Mouse (Mus musculus) layer of hippocampus, adult 18-20 months (tissue): ENCODE measurements around the gene Hbp1. TPM values are rescaled to one million over a fixed set of nuclear protein-coding genes. Genes with fewer than 3 reads are reported as not detected.
A peak's percentile ranks its signal among the peaks of the same experiment; 100 is the strongest.

Experiments
- DNase-seq, 2 experiments: peaks; one replicate each; pipeline ENCODE4 v3.0.0; 2022; ENCODE audit warnings: low spot score in 2 of 2
- long read RNA-seq: library from polyadenylated mRNA; stranded (forward); transcript quantifications from one replicate; pipeline ENCODE4 v2.0.0, GENCODE M21; 2021
- total RNA-seq, 2 experiments: library from RNA; stranded (reverse); gene quantifications; 2 replicates each; pipeline ENCODE4 v1.2.3; 2021

The Hbp1 gene
- 10 to 100 TPM; 25.6 to 25.8 TPM for total RNA-seq
- long read RNA-seq, transcript Hbp1-202 (11 exons, 3,142 nt): major isoform, 12 of 17 reads
- long read RNA-seq, partial matches to known transcripts: 1 of 17 reads
- long read RNA-seq, other reads (novel, unspliced or antisense): 3 of 17 reads

DNA sequence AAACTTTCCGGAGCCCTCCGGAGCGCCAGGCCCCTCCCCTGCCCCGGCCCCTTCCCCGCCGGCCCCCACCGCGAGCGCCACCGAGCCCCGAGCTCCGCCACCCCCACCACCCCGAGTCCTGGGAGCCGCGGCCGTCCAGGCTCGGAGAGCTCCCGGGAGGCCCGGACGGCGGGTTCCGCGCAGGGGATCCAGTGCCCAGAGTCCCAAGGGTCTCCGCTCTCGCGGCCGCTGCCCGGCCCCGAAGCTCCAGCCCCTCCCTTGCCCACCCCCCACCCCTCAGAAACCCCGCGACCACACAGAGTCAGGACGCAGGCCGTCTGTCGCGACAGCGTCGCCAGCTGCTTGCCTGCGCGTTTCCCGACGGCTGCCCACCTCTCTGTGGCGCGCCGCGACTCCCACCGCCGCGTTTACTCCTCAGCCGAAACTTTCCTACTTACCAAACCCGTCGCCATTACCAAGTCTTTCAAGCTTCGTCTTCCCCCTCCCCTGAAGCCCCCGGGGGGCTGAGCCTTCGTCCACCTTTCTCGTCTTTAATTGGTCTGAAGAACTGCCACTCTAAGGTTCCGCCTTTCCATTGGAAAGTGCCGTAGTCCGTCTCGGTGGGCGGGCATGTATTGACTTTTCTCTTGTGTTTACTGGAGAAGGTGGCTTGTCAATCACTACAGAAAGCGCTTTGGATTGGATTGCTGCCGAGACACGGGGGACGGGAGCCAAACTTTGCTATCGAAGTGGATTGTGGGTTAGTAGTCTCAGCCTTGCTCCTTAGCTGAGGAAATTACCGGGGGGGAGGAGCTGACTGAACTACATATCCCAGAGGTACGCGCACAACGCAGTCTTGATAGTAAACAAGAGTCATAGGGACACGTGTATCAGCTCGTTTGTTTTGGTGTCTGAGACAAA is at the start of gene Hbp1:
TSS of gene Hbp1 (minus strand) at position 777 of the 900 bp plus-strand sequence.
- peak; percentile 100 for DNase-seq

DNA sequence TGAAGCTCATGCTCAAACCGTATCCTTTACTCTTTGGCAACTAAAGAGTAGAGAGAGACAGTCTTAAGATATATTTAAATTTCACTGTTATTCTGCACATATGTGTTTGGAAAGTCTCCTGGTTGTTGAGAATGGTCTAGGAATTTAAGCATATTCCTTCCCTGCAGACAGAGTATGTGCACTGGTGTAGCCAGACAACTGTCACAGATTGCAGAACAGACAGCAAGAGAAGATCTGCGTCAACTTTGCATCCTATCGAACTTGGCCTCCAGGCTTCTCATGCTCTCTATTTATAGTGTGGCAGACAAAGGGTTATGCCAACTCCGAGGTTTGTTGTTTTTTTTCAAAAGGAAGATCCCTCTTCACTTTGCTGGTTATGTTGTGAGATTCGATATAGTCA is 48.4 kb upstream of the Hbp1 start:
- DNase-seq: peak in 1 of 2 experiments; percentile 45

DNA sequence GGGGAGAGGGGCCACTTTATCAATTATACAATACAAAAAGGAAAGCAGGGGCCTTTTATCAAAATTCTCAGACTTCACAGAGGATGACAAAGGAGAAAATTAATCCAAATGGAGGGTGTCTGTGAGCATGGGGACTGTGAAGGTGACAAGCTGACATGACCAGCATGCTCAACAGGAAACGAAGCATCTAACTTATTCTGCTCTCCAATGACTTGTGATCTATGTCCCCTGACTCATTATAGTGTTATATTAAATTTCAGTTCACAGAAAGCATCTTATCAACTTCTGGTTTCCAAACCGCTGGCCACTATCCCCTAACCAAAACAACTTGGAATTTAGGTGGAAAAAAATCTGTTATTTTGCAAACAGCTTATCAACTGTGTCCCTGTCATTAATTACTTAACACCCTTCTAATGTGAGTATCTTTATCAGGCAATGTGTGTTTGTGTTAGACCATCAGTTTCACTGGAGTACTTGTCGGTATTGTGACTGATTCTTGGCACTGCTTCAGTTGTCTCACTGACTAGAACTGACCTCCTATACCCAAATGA is 47.1 kb upstream of the Hbp1 start:
- DNase-seq: no peak

DNA sequence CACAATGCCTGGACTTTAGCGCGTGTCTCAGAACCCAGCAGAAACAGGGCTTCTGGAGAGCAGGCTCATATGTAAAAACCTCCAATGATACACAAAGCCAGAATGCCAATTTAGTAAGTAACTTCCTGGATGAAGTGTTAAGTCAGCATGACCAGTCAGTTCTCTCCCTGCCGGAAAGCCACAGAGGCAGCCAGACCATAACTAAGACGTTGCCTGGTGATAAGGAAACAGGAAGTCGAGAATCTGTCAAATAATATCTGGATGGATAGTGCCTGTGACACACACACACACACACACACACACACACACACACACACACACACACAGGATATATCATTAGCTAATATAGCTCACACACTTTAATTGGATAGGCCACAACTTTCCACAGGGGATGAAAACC is 46.5 kb upstream of the Hbp1 start:
- no peak for DNase-seq

DNA sequence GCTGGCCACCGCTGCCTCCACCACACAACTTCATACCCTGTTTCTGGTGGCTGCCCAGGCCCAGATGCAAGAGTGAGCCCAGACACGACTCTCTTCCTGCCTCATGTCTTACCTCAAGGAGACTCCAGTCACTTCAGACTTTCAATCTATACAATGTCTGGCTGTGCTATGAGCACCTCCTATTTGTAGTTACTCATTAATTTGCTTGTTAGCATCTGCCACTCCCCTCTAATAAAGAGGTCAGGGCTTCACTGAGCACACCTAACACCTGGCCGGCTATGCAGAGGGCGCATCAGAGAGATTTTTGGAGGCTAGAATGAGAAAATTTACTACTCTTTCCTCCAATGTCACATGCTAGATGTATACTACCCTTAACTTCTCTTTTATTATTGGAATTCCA is 40.2 kb upstream of the Hbp1 start:
- DNase-seq: no peak

DNA sequence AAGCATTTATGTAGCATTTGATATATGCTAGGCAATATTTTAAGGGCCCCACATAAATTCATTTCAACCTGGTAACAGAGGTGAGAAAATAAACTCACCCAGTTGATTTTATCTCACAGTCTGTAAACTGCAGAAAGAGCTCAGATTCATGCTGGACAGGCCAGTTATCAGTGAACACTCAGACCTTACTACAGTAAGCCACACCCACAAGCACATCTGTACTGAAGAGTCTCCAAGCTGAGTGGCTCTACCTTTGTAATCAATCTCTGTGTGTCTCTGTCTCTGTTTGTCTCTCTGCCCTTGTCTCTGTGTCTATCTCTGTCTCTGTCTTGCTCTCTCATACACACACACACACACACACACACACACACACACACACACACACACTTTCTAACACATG is 39.4 kb upstream of the Hbp1 start:
- DNase-seq: no peak

DNA sequence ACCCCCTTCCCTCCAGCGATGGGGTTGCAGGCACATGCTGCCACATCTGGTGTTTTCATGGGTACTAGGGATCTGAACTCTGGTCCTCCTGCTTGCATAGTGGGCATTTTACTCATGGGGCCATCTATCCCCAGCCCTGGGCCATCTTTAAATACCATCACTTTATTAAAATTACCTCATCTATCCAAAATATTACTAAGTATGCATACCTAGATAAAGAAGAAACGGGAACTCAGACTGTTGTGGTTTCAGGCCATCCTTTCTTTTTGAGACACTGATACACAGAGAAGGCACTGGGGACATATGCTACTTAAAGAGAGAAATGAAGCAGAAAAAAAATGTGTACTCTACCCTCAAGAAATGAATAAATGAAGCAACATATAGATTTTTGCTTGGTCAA is 36.1 kb upstream of the Hbp1 start:
- DNase-seq: no peak

DNA sequence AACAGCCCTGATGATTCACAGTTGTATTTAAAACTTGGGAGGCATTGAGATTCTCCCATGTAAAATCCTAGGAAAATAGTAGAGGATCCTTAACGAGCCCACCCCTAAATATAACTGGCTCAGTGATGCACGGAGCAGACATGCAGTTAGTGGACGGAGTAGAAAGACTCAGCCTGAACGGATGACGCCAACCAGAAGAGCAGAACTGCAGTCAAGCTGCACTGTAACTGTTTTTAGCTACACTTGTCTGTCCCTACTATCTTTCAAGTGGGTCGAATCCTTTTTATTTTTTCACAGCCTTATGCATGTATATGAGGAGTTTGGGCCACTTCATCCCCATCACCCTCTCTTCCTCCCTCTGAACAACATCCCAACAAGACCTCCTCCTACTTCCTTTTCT is 35.4 kb upstream of the Hbp1 start:
- no peak for DNase-seq

DNA sequence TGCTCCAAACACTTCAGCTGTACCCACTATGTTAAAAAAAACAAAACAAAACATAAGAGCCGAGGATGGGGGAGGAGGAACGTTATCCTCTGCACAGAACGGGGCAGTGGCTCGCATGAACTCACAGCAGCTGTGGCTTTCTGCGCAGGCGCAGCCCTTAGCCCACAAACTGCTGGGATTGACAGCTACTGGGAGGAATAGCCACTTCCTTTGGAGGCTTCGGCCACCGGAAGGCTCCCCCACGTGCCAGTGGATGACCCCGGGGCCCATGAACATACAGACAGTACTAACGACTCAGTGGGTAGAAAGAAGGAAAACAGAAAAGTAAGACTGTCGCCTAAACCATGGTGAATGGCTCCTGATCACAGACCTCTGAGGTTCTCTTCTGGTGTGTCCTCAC is 34.3 kb upstream of the Hbp1 start:
- DNase-seq: no peak

DNA sequence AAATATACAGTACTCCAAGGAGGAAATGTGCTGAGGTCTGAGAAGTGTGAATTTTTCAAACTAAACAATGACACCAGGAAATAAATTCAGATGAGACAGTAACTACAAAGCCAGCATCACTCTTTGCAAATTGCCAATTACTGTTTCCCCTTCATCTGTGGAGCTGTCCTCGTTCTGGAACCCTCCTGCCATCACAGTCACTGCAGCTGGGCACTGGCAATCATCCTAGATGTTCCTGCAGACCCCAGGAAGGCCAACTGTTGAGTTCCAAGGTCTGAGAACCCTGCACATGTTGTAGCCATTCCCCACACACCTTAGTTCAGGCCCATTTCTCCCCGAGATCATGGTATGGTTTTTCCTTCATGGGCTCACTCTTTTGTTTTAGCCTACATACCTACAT is 33.9 kb upstream of the Hbp1 start:
- no peak for DNase-seq

DNA sequence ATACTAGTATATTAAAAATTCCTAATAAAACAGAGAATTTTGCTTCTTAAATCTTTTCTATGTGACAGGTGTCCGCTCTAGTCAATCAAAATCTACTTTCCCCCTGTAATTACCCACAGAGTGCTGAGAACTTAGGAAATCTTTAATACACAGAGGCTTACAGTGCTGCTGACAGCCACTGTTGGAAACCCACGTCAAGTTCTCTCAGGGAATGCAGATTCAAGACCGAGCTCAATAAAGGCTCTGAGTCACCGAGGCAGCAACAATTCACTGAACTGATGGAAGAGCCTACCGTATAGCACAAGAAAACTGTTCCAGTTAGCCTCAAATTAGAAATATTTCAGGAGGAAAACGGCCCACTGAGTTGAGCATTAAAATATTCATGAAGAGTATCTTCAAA is 33.4 kb upstream of the Hbp1 start:
- DNase-seq: no peak

DNA sequence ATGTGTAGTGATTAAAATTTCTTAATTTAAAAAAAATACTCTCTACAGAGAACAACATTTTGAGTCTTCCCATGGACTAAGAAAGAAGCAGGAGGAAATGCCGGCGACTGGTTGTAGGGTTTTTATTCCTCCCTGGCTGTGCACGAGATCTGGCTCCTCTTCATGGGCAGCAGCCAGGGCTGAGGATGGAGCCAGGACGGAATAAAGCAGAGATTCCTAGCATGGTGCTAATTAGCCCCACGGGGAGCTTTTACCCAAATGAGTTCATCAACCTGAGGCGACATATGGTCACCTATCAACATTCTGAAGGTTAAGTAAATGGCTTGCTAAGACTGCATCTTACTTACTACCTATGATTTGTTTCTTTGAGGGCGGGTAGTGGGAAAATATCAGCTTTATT is 32.9 kb upstream of the Hbp1 start:
- no peak for DNase-seq

DNA sequence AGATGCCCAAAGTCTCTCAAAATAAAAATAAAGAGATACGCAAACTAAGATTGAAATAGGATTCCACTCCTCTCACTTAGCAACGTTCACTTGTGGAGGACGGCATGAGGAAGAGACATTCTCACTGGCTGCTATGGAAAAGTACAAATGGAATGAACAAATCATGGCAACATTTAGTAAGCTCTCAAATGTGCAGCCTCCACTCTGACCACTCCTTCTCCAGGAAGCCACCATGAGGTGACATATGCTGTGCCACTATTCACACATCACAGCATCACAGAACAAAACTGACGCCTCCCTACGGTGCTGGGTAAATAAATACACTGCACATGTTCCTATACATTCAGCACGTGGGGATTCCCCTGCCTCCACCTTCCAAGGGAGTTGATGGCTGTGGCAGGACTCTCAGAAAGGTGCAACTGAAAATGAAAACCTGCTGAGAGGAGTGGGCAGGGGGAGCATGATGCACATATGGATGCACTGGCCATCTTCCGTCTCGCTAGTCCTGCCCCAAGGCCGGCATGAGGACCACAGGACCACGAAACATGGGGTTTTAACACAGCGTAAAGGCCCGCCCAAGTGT is 27.4 kb upstream of the Hbp1 start:
- no peak for DNase-seq

DNA sequence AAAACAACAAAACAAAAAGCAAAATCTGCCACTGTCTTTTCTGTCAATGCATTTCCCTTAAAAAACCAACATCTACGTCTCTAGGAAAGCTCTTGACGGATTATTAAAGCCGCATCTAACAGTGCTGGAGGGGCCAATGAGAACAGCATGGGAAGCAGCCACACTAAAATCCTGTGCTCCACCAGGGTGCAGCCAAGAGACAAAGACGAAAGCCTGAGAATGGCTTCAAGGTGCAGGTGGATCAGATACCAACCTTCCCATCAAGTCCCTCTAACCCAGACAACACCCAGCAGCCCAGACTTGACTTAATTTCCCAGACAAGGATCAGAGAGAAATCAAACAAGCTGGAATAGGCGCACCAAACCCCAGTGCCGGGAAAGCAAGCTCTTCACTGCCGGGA is 26.2 kb upstream of the Hbp1 start:
- DNase-seq: peak in 1 of 2 experiments; percentile 59

DNA sequence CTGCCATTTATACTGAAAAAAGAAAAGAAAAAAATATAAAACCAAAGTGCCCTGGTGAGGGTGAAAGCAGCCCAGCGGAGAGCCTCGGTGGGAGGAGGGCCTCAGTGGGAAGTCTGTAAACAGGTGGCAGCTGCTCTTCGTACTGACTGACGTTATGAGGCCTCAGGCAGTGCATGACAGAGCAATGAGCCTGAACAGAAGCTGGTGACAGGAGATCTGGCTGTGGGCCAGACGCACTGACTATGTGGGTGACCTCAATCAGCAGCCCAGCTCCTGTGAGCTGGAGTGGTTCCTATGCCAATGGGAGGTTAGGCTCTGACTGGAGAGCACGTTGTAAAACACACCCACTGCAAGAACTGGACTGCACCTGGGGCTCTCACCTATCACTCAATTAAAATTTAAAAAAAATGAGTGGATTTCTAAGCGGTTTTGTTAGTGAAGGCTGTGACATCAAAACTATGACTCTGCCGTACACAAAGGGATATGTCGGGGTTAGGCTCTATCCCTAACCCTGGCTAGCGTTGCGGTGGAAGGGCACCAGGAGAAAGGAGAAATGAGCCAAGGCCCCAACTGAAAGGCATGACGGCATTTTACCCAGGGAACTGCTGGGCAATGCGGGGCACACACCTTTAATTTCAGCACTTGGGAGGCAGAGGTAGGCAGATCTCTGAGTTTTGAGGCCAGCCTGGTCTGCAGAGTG is 23.3 kb upstream of the Hbp1 start:
- DNase-seq: peak; percentile 65 to 84

DNA sequence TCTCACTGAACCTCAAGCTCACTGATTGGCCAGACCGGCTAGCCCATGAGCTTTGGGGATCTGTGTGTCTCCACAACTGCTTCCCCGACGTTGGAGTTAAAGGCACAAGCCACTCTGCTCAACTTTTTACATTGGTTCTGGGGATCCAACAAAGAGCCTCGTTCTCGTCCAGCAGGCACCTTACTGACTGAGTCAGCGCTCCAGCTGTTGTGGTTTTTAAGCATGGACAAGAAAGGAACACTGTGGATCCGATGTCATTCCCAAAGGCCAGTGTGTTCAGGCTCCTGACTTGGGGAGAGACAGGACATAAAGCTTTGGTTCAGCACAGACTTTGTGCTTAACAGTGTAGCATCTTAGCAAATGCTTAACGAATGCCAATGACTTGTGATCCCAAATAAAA is 21.2 kb upstream of the Hbp1 start:
- DNase-seq: no peak

DNA sequence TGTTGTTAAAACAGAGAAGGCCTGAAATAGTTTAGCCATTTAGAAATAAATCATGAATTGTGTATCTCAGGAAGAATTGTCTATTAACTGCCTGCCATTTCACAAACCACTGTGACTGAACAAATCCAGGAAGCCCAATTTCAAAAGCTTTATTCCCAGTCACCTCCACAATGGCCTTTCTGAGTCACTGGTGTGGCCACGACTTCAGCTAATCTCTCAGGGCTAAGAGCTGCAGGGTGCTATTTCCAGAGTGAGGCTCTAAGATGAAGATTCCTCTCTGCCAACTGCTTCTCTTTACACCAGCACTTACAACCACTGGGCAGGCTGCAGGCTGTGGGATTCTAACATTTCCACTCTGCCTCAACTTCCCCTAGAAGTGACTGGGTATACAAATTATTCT is 18.8 kb upstream of the Hbp1 start:
- no peak for DNase-seq

DNA sequence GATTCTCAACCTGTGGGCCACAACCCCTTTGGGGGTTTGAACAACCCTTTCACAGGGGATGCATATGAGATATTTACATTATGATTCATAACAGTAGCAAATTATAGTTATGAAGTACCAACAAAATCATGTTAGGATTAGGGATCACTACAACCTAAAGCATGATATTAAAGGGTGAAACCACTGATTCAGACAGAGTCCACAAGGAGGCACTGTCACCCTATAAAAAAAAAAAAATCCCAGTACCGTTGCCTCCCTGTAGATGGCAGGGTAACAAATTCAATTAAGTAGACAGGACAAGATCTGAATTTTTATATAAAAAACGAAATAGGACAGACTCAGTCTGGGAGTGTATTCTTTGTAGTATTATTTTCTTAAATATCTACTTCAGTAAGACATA is 17.2 kb upstream of the Hbp1 start:
- DNase-seq: peak in 1 of 2 experiments; percentile 78

DNA sequence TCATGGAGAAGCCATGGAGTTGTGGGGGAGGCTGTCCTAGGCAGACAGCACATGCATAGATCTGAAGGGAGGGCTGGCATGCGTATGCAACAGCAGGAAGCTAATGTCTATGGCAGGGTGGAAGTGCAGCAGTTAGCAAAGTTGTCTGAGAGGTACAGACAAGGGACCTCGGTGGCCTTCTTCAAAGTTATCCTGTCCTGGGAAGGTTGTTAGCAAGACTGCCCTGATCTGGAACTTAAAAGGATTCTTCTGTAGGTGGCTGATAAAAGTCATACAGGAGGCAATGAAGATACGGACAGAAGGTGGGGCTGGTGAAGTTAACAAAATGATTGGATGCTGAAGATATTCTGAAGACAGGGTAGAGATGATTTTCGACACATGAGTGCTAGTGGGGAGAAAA is 16.1 kb upstream of the Hbp1 start:
- no peak for DNase-seq

DNA sequence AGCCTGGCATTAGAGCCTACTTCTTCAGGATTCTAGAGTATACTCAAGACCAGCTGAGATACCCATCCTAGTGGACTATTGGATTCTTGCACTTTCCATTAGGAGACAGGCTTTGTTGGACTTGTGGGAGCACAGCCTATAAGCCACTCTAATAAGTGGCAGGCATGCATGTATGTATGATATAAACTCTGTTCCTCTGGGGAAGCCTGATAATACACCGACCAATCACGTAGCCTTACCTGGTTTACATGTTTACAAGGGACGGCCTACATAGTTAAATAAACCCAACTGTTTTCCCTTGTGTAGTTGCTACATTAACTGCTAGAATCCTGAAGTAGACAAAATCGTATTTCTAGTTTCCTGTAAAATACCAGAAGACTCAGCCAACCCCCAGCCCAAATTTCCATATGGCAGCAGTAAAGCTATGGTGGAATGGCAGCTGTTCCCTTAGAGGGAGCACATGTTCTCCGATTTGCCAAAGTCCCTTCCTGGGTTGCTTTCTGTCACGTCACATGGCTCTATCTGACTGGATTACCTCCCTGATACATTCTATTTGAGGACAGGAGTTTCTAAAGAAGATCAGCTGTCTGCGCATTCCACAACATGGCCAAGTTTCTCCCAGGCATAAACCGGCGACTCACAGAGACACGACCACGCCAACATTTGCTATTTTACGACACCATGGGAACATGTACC is 15.3 kb upstream of the Hbp1 start:
- DNase-seq: peak; percentile 56 to 81

DNA sequence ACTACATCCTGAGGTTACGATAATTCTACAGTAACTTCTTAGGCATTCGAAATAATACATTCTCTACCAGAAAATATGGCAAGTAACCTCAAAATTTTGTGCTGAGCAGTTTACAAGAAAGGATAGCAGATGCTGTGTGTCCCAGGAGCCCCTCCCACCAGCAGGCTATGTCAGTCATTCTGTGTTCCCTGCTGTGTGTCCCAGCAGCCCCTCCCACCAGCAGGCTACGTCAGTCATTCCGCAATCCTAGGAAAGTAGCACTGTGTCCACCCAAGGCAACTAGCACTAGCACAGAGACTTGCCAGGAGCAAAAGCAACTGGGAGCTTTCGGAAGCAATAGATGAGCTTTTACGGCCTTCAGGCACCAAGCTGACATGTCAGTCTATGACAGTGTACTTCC is 13.7 kb upstream of the Hbp1 start:
- DNase-seq: peak; percentile 40 to 79
